Mouse (Mus musculus): ENCODE data around the gene Tenm4.

GRCm38 (mm10) chr7:96814581-96814980, 643.5 kb downstream of the Tenm4 start:
- TF ChIP-seq CTCF (IDR thresholded peaks at IDR 0.05; ENCODE audit: low read depth, low read length) = no peak
- no peak for TF ChIP-seq POLR2A (IDR thresholded peaks at IDR 0.05; ENCODE audit: extremely low read depth, insufficient read depth, low read length)

Measured in liver, adult 2 months (tissue).